Mouse (Mus musculus) neural tube, embryonic 14.5 days (tissue): ENCODE measurements around the gene Slc46a2. TPM values are rescaled to one million over a fixed set of nuclear protein-coding genes. Genes with fewer than 3 reads are reported as not detected.

ENCODE experiments used
- ATAC-seq: fragments of 200-750 bp; cut with Nextera tagmentation; 2 replicates; pipeline ENCODE4 v1.8.0; 2017; ENCODE audit warnings: low read depth, mild to moderate bottlenecking, moderate TSS enrichment, moderate library complexity
- H3K27ac ChIP-seq: fragments of 300-500 bp; sonication (generic); 2 replicates; pipeline ENCODE4 v1.5.1; 2014; ENCODE audit warnings: low read depth, mild to moderate bottlenecking, control low read depth, low read length, moderate library complexity, mixed read lengths
- H3K27me3 ChIP-seq: fragments of 300-500 bp; sonication (generic); 2 replicates; pipeline ENCODE4 v1.6.1; 2014; ENCODE audit warnings: low read length; ENCODE audit not compliant: control insufficient read depth, insufficient read depth
- H3K36me3 ChIP-seq: fragments of 300-500 bp; sonication (generic); 2 replicates; pipeline ENCODE4 v1.6.1; 2014; ENCODE audit warnings: low read length, mixed read lengths; ENCODE audit not compliant: control insufficient read depth, insufficient read depth
- H3K4me1 ChIP-seq: fragments of 300-500 bp; sonication (generic); 2 replicates; pipeline ENCODE4 v1.6.1; 2014; ENCODE audit warnings: low read length; ENCODE audit not compliant: control insufficient read depth, insufficient read depth
- H3K4me2 ChIP-seq: fragments of 300-500 bp; sonication (generic); 2 replicates; pipeline ENCODE4 v1.6.1; 2014; ENCODE audit warnings: mild to moderate bottlenecking, low read depth, low read length, control low read depth
- H3K4me3 ChIP-seq: fragments of 300-500 bp; sonication (generic); 2 replicates; pipeline ENCODE4 v1.5.1; 2014; ENCODE audit warnings: low read depth, low read length, control low read depth, mixed read lengths
- H3K9ac ChIP-seq: fragments of 300-500 bp; sonication (generic); replicated peaks from 2 replicates; pipeline ENCODE4 v1.6.1; 2014; ENCODE audit warnings: low read depth, mild to moderate bottlenecking, control low read depth, low read length, mixed read lengths
- H3K9me3 ChIP-seq: fragments of 300-500 bp; sonication (generic); 2 replicates; pipeline ENCODE4 v1.6.1; 2016; ENCODE audit warnings: low read length; ENCODE audit not compliant: control insufficient read depth
- WGBS: fragments of 180-500 bp; shearing (Covaris S2); extraction: QIAGEN DNeasy Blood & Tissue Kit; methylation state at CpG from one replicate; pipeline ENCODE4 v1.1.7; 2014; 5-methylcytosine and 5-hydroxymethylcytosine counted together
- polyA plus RNA-seq: library from polyadenylated mRNA; unstranded; fragments of >200 nt; fragmentation: Nextera tagmentation; extraction: Ambion mirVana; gene quantifications from 2 replicates; pipeline ENCODE4 v1.2.1, GENCODE M21; 2014

The Slc46a2 gene
- polyA plus RNA-seq, 1 experiment from 2014 or later = 0.07 TPM

DNA sequence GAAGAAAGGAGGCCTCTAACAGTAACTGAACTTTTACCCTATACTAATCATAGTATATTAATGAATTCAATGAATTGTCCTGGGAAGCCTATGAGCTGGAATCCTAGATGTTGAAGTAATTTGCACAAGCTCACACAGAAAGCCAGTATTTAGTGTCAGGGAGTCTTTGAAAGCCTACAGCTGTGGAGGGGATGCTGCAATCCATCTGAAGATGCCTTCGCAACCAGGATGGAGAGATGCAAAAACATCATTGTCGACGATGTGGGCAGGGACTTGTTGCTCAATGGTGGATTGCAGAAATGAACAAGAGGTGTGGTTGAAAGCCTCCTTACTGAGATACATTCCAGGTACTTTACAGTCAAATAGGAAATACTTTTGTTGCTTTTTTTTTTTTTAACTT is 3.1 kb upstream of the Slc46a2 start:
- Histone ChIP-seq H3K4me1 (no peaks in the 10 kb centered on the region), H3K9ac (no peak overlapping the region), H3K36me3 (no peaks in the 10 kb centered on the region), H3K4me2 (no peak overlapping the region), H3K27ac (no peak overlapping the region), H3K9me3 (no peaks in the 10 kb centered on the region), H3K4me3 (no peak overlapping the region), H3K27me3 (no peaks in the 10 kb centered on the region)
- 88% methylated on average over 3 of the region's 3 CpGs for WGBS
- no peak for ATAC-seq

DNA sequence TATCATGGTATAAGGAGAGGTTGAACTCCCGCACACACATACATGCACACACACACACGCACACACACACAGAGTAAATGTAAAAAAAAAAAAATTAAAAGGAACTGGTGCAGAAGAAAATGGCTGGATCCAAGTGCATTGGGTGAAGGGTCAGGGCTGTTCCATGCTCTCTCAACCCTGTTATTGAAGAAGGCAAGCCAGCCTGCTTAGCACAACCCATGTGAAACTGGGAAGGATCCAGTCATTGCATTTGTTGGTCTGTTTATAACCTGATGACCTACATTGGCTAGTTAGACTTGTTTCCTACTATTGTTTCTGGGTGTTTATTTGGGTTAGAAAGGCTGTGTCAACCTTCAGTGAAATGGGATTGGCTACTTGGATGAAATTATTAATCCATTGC is 6.1 kb downstream of the Slc46a2 start:
- no peaks in the 10 kb centered on the region for H3K27me3 ChIP-seq
- H3K4me3 ChIP-seq = no peak overlapping the region
- no peaks in the 10 kb centered on the region for H3K9me3 ChIP-seq
- H3K36me3 ChIP-seq = no peaks in the 10 kb centered on the region
- H3K9ac ChIP-seq = no peak overlapping the region
- no peak overlapping the region for H3K4me2 ChIP-seq
- H3K27ac ChIP-seq = no peak overlapping the region
- no peak for ATAC-seq
- no peaks in the 10 kb centered on the region for H3K4me1 ChIP-seq
- WGBS = 94% methylated on average over 2 of the region's 2 CpGs

DNA sequence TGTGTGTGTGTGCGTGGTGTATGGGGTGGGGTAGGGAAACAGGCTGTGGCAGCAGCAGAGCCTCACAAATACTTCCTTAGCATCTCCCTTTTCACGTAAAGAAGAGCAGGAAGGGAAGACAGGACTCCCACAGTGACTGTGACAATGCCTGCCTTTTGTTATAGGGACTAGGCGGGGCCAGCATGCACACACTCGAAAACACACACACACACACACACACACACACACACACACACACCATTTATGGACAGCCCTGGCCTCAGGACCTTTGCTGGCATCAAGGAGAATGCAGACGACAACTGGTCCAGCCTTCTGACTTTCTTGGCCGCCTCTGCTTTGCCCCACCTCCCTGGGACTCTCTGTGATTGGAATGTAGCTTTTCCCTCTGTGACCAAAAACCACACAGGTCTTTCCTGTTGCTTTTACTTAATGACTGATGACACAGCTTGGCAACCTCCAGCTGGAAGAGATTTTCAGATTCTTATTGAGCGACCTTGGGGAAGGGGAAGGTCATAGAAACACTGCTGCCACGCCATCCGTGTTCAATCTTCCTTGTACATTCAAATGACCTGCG is 7.1 kb downstream of the Slc46a2 start:
- no peaks in the 10 kb centered on the region for H3K27me3 ChIP-seq
- no peaks in the 10 kb centered on the region for H3K9me3 ChIP-seq
- H3K4me2 ChIP-seq = no peak overlapping the region
- H3K9ac ChIP-seq = no peak overlapping the region
- H3K4me1 ChIP-seq = no peaks in the 10 kb centered on the region
- H3K36me3 ChIP-seq = no peaks in the 10 kb centered on the region
- 54% methylated on average over 10 of the region's 10 CpGs for WGBS
- ATAC-seq = no peak
- H3K4me3 ChIP-seq = no peak overlapping the region
- no peak overlapping the region for H3K27ac ChIP-seq

DNA sequence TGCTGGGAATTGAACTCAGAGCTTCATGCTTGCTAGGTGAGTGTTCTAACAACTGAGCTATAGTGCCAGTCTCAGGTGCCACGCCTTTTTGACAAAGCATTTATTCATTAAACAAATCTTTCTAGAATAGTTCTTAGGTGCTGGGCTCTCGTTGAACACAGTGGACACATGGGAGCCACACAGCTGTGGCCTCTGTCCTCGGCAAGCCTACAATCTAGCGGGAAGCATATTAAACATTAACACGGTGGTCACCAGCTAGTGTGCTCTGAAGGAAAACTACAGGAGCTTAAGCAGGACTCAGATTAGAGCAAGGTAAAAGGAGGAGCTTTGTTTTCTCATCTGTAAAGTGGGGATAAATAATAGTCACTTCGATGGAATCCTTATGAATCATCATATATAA is 7.8 kb downstream of the Slc46a2 start:
- no peak overlapping the region for H3K4me3 ChIP-seq
- H3K9me3 ChIP-seq = no peaks in the 10 kb centered on the region
- no peaks in the 10 kb centered on the region for H3K27me3 ChIP-seq
- no peaks in the 10 kb centered on the region for H3K4me1 ChIP-seq
- no peak overlapping the region for H3K4me2 ChIP-seq
- no peak overlapping the region for H3K27ac ChIP-seq
- no peak overlapping the region for H3K9ac ChIP-seq
- WGBS = 86% methylated on average over 6 of the region's 6 CpGs
- H3K36me3 ChIP-seq = no peaks in the 10 kb centered on the region
- ATAC-seq = no peak

DNA sequence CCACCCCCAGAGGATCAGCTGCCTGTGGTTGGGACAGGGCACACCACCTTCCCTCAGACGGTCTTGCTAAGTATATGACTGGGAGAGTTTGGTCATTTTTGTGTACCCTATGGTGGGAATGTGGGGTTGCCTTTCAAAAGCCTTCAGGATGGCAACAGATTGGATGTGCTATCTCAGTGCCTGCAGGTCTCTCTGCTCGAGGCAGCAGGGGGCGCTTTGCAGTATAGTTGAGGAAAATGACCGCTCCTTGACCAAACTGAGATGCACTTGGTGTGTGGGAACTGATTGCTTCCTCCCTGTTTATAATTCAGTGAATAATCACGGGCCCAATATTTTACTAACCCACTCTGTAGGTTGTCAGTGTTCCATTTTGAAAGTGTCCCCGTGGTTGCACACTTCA is 12.3 kb downstream of the Slc46a2 start:
- Histone ChIP-seq H3K9ac (no peak overlapping the region), H3K4me1 (no peaks in the 10 kb centered on the region), H3K4me3 (no peak overlapping the region), H3K9me3 (no peaks in the 10 kb centered on the region), H3K36me3 (peaks cover 3% of the 10 kb centered on the region; the same call in 1 of the 2 replicates), H3K27ac (no peak overlapping the region), H3K4me2 (no peak overlapping the region), H3K27me3 (no peaks in the 10 kb centered on the region)
- no peak for ATAC-seq
- 77% methylated on average over 6 of the region's 6 CpGs for WGBS

DNA sequence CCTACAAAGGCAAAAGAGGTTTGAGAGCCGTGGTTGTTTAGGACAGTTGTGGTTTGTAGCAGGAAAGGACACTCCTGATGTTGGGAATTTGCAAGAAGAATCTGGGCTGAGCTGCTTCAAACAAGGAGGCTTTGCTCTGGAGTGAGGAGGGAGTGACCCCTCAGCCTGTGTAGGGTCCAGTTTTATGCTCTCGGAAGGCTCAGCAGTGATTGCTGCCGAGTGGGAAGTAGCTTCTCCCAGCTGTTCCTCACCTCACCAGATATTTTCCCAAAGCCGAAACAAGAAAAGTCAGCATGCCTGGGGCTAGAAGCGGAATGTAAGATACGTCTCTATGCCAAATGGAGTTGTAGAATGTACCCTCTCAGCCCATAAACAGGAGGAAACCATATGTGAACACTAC is 13.0 kb downstream of the Slc46a2 start:
- Histone ChIP-seq H3K27me3 (no peaks in the 10 kb centered on the region), H3K9ac (no peak overlapping the region), H3K4me1 (no peaks in the 10 kb centered on the region), H3K4me3 (no peak overlapping the region), H3K9me3 (no peaks in the 10 kb centered on the region), H3K27ac (no peak overlapping the region), H3K4me2 (no peak overlapping the region), H3K36me3 (peaks cover 3% of the 10 kb centered on the region; the same call in 1 of the 2 replicates)
- 89% methylated on average over 6 of the region's 6 CpGs for WGBS
- ATAC-seq = no peak

DNA sequence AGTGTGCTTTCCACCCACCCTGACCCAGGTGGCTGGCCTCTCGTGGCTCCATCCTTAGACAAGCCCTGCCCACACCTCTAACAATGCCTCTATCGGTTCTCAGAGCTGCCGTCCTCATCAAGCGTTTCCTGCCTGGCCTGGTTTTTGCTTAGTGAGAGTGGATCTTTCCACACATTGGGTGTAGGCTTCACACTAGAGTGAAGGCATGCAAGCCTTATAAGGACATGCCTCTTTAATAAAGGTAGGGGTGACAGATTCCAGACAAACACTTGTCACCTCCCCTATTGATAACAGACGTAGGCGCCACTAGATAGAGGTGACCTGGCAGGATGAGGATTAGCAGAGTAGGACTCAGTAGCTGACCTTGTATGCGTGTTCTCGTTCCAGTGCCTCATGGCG is 16.3 kb downstream of the Slc46a2 start:
- no peaks in the 10 kb centered on the region for H3K4me1 ChIP-seq
- 91% methylated on average over 9 of the region's 9 CpGs for WGBS
- no peak overlapping the region for H3K9ac ChIP-seq
- no peak overlapping the region for H3K27ac ChIP-seq
- no peak for ATAC-seq
- no peak overlapping the region for H3K4me2 ChIP-seq
- H3K4me3 ChIP-seq = no peak overlapping the region
- peaks cover 3% of the 10 kb centered on the region; the same call in 1 of the 2 replicates for H3K36me3 ChIP-seq
- H3K9me3 ChIP-seq = no peaks in the 10 kb centered on the region
- no peaks in the 10 kb centered on the region for H3K27me3 ChIP-seq

DNA sequence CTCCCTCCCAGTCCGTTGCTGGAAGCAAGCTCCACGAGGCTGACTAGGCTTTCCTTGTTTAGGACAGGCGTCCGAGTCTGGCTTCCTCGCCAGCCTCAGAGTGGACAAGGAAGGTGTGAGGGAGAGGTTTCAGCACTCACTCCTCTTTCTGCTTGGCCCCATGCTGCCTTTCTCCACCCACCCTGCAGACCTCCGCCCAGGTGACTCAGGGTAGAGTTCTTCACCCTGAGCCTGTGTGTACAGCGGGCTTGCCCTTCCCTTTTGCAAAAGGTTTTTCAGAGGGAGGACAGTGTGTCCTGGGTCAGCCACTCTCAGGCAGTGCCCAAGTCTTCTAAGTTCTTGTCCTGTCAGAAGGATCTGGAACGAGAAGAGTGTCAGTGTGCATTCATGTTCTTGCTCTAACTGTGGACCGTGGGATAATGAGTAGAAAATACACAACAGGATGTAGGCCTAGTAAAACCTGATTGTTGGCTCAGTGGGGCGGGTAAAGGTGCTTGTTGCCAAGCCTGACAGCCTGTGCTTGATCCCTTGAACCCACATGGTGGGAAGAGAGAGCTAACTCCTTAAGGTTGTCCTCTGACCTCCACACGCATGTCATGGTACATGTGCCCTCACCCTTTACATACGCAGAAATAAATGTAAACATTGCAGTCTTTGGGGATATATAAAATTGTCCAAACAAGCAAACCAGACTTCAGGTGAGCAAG is 16.9 kb downstream of the Slc46a2 start:
- Histone ChIP-seq H3K27ac (no peak overlapping the region), H3K4me3 (no peak overlapping the region), H3K4me1 (no peaks in the 10 kb centered on the region), H3K9me3 (no peaks in the 10 kb centered on the region), H3K36me3 (peaks cover 3% of the 10 kb centered on the region; the same call in 1 of the 2 replicates), H3K27me3 (no peaks in the 10 kb centered on the region), H3K9ac (no peak overlapping the region), H3K4me2 (no peak overlapping the region)
- WGBS = 87% methylated on average over 12 of the region's 12 CpGs
- ATAC-seq = no peak

DNA sequence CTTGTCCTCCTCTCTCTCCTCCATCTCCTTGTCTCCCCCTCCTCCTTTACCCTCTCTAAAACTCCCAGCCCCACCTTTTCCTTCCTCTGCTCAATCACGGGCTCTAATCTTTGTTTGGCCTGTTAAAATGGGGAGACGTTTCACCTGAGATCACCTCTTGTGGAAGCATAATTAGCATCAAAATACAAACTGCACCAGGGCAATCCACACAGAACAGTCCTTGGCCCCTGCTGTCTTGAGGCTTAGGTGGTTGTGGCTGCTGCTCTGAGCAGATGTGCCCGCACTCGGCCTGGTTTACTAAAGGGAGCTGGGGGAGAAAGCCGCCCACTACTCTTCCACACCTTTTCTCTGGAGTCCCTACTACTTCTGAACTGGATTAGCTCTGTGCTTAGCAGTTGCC is 18.9 kb downstream of the Slc46a2 start:
- ATAC-seq = no peak
- 74% methylated on average over 5 of the region's 5 CpGs for WGBS
- Histone ChIP-seq H3K4me1 (no peaks in the 10 kb centered on the region), H3K27me3 (no peaks in the 10 kb centered on the region), H3K27ac (no peak overlapping the region), H3K4me3 (no peak overlapping the region), H3K9me3 (no peaks in the 10 kb centered on the region), H3K9ac (no peak overlapping the region), H3K4me2 (no peak overlapping the region), H3K36me3 (peaks cover 3% of the 10 kb centered on the region; the same call in 1 of the 2 replicates)
